Comparison of ENCODE assay signal across 25 mouse cellular contexts in genomic region chr12:3839662-3840061, GRCm38 (mm10).
"Had no signal": no experiment of that assay in that cellular context is flagged by ENCODE, and none has a peak within 500 bp of the region (broad histone marks: within the 10 kb centered on the region; RNA-seq: fewer than 3 reads in every experiment).

No protein-coding gene starts in this region.

- H3K27ac ChIP-seq: heart, embryonic 10.5 days; heart, embryonic 13.5 days; heart, embryonic 15.5 days; hindbrain, embryonic 15.5 days; hindbrain, postnatal 0 days; kidney, embryonic 15.5 days; kidney, postnatal 0 days; limb, embryonic 13.5 days; limb, embryonic 15.5 days; liver, embryonic 12.5 days; liver, embryonic 14.5 days had no signal

- H3K4me3 ChIP-seq: heart, embryonic 10.5 days; heart, embryonic 13.5 days; heart, embryonic 15.5 days; hindbrain, embryonic 15.5 days; kidney, embryonic 15.5 days; limb, embryonic 13.5 days; limb, embryonic 15.5 days; liver, embryonic 12.5 days had no signal

- DNase-seq: forebrain, postnatal 0 days; gastrocnemius, postnatal 10 days; gastrocnemius, postnatal 36 days; heart, postnatal 14 days; heart, postnatal 36 days; kidney, adult 11 months; kidney, adult 2 months; kidney, adult 9 months; kidney, postnatal 14 days; kidney, postnatal 36 days; layer of hippocampus, adult 9-11 months; layer of hippocampus, postnatal 36 days; left cerebral cortex, postnatal 4 days had no signal

- H3K27me3 ChIP-seq: heart, embryonic 13.5 days; heart, embryonic 15.5 days; hindbrain, embryonic 15.5 days; kidney, embryonic 15.5 days; limb, embryonic 13.5 days; limb, embryonic 15.5 days; liver, embryonic 12.5 days had no signal

- H3K4me2 ChIP-seq: heart, embryonic 13.5 days; heart, embryonic 15.5 days; hindbrain, embryonic 15.5 days; kidney, embryonic 15.5 days; limb, embryonic 13.5 days; limb, embryonic 15.5 days; liver, embryonic 12.5 days had no signal

- ATAC-seq: forebrain, postnatal 0 days; hindbrain, postnatal 0 days; intestine, embryonic 16.5 days; liver, embryonic 12.5 days had no signal

- H3K9me3 ChIP-seq: heart, embryonic 10.5 days; heart, embryonic 13.5 days; heart, embryonic 15.5 days; hindbrain, embryonic 15.5 days; kidney, embryonic 15.5 days; limb, embryonic 13.5 days; limb, embryonic 15.5 days; liver, embryonic 12.5 days had no signal

- H3K9ac ChIP-seq: forebrain, postnatal 0 days; heart, embryonic 13.5 days; heart, embryonic 15.5 days; hindbrain, embryonic 15.5 days; kidney, embryonic 15.5 days; limb, embryonic 13.5 days; limb, embryonic 15.5 days; liver, embryonic 12.5 days; liver, embryonic 14.5 days had no signal
